Mouse (Mus musculus) cerebellum, adult 2 months (tissue): ENCODE data around the gene Fam92b. TPM values are rescaled to one million over a fixed set of nuclear protein-coding genes. Genes with fewer than 3 reads are reported as not detected.

ENCODE experiments used
- DNase-seq, 2 experiments: peaks; one replicate each; pipeline ENCODE4 v3.0.0; 2021
- H3K27ac ChIP-seq: fragments of 200-500 bp; 2 replicates; pipeline ENCODE4 v1.5.1; 2012; ENCODE audit warnings: low read length, control low read depth, inconsistent platforms; ENCODE audit not compliant: insufficient read depth
- H3K27me3 ChIP-seq: fragments of 200-500 bp; 2 replicates; pipeline ENCODE4 v1.6.1; 2012; ENCODE audit warnings: inconsistent platforms, mild to moderate bottlenecking, low read length, moderate library complexity; ENCODE audit not compliant: control insufficient read depth, insufficient read depth
- H3K4me1 ChIP-seq: fragments of 200-500 bp; 2 replicates; pipeline ENCODE4 v1.6.1; 2011; ENCODE audit warnings: low read length; ENCODE audit not compliant: control insufficient read depth, insufficient read depth
- H3K4me3 ChIP-seq: fragments of 200-500 bp; replicated peaks from 2 replicates; pipeline ENCODE3; 2011; ENCODE audit warnings: mild to moderate bottlenecking, low read depth, low read length, control low read depth; ENCODE audit not compliant: insufficient read depth
- CTCF ChIP-seq: fragments of 200-500 bp; IDR thresholded peaks from 2 replicates; pipeline ENCODE4 v1.5.1; 2011; ENCODE audit warnings: low read depth, mild to moderate bottlenecking, control low read depth, low read length, moderate library complexity, borderline replicate concordance; ENCODE audit not compliant: insufficient read depth
- POLR2A ChIP-seq: fragments of 200-500 bp; IDR thresholded peaks from 2 replicates; pipeline ENCODE4 v1.6.1; 2011; ENCODE audit warnings: low read length, control low read depth, borderline replicate concordance; ENCODE audit not compliant: insufficient read depth
- WGBS: fragments of 180-500 bp; shearing (Covaris S2); methylation state at CpG from one replicate; pipeline ENCODE4 v1.1.7; 2018; 5-methylcytosine and 5-hydroxymethylcytosine counted together
- polyA plus RNA-seq: library from polyadenylated mRNA; depleted of rRNA; stranded (reverse); fragments of >200 nt; gene quantifications from 2 replicates; pipeline ENCODE4 v1.2.3, GENCODE M21; 2012

Gene Fam92b
- polyA plus RNA-seq, 1 experiment: 1.8 TPM

DNA sequence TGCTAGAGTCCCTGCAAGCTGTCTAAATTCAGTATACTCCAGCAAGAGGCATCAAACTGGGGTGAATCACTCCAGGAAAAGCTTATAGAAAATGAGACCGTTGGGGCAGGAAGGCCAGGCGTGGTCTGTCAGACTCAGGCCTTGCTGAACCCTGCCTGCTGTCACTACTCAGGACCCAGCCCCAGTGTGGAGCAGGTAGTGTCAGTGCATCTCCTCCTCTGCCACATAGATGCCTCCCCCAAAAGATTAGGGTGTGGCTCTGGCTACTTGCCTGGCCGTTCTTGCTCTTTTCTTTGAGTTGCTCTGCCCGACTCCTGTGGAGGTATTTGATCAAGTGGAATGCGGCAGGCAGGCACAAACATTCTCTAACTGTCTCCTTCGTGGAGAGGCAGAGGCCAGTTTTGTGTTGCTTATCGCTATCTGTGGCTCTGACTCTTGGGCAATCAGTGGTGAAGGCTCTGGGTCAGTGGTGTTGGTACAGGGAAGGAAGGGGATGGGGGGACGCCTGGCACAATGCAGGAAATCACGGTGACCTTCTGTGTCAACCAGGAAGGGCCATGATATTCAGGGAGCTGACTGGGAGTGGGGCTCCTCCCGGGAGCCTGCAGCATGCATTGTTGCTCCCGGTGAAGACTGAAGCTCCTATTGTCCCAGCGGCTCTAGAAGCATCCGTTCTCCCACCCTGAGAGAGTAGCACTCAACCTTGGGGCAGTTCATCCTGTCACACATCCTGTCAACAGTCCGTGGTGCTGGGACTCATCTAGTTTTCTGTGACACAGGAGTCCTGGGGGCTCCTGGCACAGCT lies 50.7 kb downstream of the Fam92b start:
- H3K4me3 ChIP-seq: no peak overlapping the region
- DNase-seq: no peak
- H3K4me1 ChIP-seq: peaks cover 53% of the 10 kb centered on the region
- peak overlapping the region; percentile 67 for H3K27ac ChIP-seq
- TF ChIP-seq CTCF (no peak), POLR2A (no peak)
- WGBS: 25% methylated on average over 14 of the region's 14 CpGs
- H3K27me3 ChIP-seq: no peaks in the 10 kb centered on the region

DNA sequence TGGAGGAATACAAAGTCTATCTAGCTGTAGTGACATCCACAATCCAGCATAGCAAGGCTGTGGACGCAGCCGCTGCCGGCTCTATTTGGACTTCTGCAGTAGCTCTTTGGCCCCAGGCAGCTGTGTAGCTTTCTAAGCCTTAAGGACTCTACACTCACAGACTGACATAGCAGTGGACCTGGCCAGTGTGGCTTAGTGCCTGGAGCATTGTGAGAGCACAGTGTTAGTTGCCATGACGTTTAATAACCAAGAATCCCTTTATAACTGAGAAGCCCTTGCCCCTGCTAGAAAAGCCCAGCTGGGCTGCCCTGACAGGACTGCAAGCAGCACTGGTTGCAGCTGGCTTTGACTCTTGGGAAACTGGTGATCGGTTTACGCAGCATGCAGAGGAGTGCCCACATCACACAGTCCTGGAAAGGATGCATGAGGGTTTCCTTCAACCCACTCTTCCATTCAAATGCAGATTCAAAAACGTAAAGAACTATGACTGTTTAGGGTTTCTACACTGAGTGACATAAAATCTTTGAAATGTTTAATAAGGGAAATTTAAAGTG lies 52.4 kb downstream of the Fam92b start:
- WGBS: 54% methylated on average over 7 of the region's 7 CpGs
- Histone ChIP-seq H3K27ac (no peak overlapping the region), H3K27me3 (no peaks in the 10 kb centered on the region), H3K4me1 (peaks cover 44% of the 10 kb centered on the region), H3K4me3 (no peak overlapping the region)
- no peak for TF ChIP-seq POLR2A
- TF ChIP-seq CTCF: no peak
- DNase-seq: no peak

DNA sequence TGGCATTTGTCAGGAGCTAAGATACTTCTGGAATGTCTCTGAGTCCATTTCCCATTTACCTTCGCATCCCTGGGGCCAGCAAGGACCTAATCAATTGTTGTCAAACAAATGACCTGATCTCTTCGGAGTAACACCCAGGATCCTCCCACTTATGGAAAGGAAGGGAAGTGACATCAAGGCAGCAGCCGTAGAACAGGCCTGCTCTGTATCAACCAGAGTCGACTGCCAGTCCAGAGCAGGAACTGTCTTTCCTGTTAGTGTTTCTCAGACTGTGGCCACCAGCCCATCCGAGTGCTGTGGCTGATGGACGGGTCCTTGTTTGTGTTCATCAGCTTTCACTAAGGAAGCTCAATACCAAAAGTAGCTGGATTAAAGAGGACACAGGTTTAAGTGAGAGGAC lies 53.0 kb downstream of the Fam92b start:
- no peak for TF ChIP-seq POLR2A
- Histone ChIP-seq H3K27me3 (no peaks in the 10 kb centered on the region), H3K4me1 (peaks cover 42% of the 10 kb centered on the region), H3K27ac (no peak overlapping the region), H3K4me3 (no peak overlapping the region)
- WGBS: 58% methylated on average over 6 of the region's 6 CpGs
- no peak for DNase-seq

- H3K27me3 ChIP-seq: no peaks in the 10 kb centered on the region
- no peak for DNase-seq
- H3K27ac ChIP-seq: no peak overlapping the region
- H3K4me3 ChIP-seq: no peak overlapping the region
- H3K4me1 ChIP-seq: peaks cover 32% of the 10 kb centered on the region
- WGBS: 68% methylated on average over 5 of the region's 5 CpGs
- no peak for TF ChIP-seq CTCF
- TF ChIP-seq POLR2A: no peak
Measured at GRCm38 (mm10) chr8:120120951-120121350, 56.3 kb downstream of the Fam92b start.

- Histone ChIP-seq H3K27ac (no peak overlapping the region), H3K4me1 (peaks cover 36% of the 10 kb centered on the region), H3K27me3 (no peaks in the 10 kb centered on the region), H3K4me3 (no peak overlapping the region)
- 63% methylated on average over 6 of the region's 6 CpGs for WGBS
- TF ChIP-seq CTCF: no peak
- TF ChIP-seq POLR2A: no peak
- no peak for DNase-seq
Measured at GRCm38 (mm10) chr8:120119931-120120330, 57.3 kb downstream of the Fam92b start.

DNA sequence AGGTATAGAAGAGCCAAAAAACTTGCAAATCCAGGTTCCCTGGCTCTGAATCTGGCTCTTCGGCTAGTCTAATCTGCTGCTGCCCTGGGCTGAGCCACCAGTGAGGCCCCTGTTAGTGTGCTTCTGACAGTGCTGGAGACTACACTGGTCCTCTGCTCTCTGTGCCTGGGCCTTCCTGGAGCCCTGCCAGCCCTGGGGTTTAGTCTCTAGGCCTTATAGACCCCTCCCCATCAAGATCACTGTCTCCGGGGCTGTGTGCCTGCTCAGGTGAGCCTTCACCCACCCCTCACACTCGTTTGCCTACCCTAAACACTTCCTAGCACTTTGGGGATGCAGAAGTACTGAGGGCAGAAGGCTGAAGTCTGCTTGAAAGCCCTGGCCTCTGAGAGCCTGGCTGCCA lies 57.8 kb downstream of the Fam92b start:
- peaks cover 31% of the 10 kb centered on the region for H3K4me1 ChIP-seq
- WGBS: 56% methylated on average over 3 of the region's 3 CpGs
- H3K27me3 ChIP-seq: no peaks in the 10 kb centered on the region
- H3K4me3 ChIP-seq: no peak overlapping the region
- TF ChIP-seq CTCF (no peak), POLR2A (no peak)
- no peak overlapping the region for H3K27ac ChIP-seq
- no peak for DNase-seq

- 49% methylated on average over 5 of the region's 5 CpGs for WGBS
- Histone ChIP-seq H3K4me1 (peaks cover 30% of the 10 kb centered on the region), H3K27me3 (no peaks in the 10 kb centered on the region), H3K27ac (no peak overlapping the region), H3K4me3 (no peak overlapping the region)
- DNase-seq: no peak
- TF ChIP-seq CTCF: no peak
Measured at GRCm38 (mm10) chr8:120118847-120119246, 58.4 kb downstream of the Fam92b start.

DNA sequence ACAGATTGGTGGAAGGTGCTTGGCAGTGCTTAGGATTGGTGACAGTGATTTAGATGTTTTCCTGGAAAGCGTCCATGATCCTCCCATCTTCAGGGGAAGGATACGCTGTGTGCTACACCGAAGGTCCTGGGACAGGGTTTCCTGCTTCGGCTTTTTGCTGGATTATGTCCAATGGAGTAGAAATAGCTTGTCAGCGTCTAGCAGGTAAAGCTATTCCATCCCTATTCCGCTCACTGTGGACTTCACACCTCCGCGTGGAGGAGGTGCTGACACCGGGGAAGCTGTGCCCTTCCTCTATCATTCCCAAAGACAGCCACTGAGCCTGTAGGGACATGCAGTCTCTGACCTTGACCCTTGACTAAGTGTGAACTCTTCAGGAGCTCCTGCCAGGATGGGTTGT lies 59.1 kb downstream of the Fam92b start:
- no peak for DNase-seq
- Histone ChIP-seq H3K27me3 (no peaks in the 10 kb centered on the region), H3K4me1 (peaks cover 30% of the 10 kb centered on the region), H3K27ac (no peak overlapping the region), H3K4me3 (no peak overlapping the region)
- 55% methylated on average over 9 of the region's 9 CpGs for WGBS
- TF ChIP-seq POLR2A (no peak), CTCF (no peak)
